Mouse (Mus musculus): ENCODE results near the gene Plxnb1. TPM values are rescaled to one million over a fixed set of nuclear protein-coding genes. Genes with fewer than 3 reads are reported as not detected.

The Plxnb1 gene
- total and polyA plus RNA-seq, 3 experiments, result under 0.01 TPM; not detected in 2

GRCm38 (mm10) chr9:109122553-109123085 lies 27.4 kb downstream of the Plxnb1 start:
- Histone ChIP-seq H3K79me2 (replicated peaks; ENCODE audit: control insufficient read depth, extremely low read depth, insufficient read depth, poor library complexity, severe bottlenecking) (no peaks in the 10 kb centered on the region), H3K27ac (ENCODE audit: insufficient read depth, low read depth) (no peak overlapping the region), H3K4me1 (ENCODE audit: control insufficient read depth in 1 of 2, insufficient read depth in 2 of 2) (peaks cover 7 to 8% of the 10 kb centered on the region in 2 experiments; a peak in 3 of 4 replicates), H3K27me3 (replicated peaks) (peaks cover 17% of the 10 kb centered on the region), H3K36me3 (replicated peaks in 1 of 2; ENCODE audit: control insufficient read depth in 1 of 2, insufficient read depth in 1 of 2, low read length in 1 of 2) (no peaks in the 10 kb centered on the region), H3K4me2 (ENCODE audit: insufficient read depth, low read depth, poor library complexity, severe bottlenecking) (no peak overlapping the region), H3K9ac (ENCODE audit: insufficient read depth, low read depth) (no peak overlapping the region), H3K4me3 (replicated peaks in 1 of 3; ENCODE audit: low read depth in 2 of 3, low read length in 2 of 3, poor library complexity in 1 of 3) (no peak overlapping the region), H3K9me3 (replicated peaks; ENCODE audit: low read length) (no peaks in the 10 kb centered on the region)
- TF ChIP-seq SIN3A (IDR thresholded peaks at IDR 0.05; ENCODE audit: low read length) (no peak), SMC3 (IDR thresholded peaks at IDR 0.05; ENCODE audit: low read depth, low read length) (peak; percentile 79), EP300 (IDR thresholded peaks at IDR 0.05; ENCODE audit: low read length) (no peak), TCF12 (IDR thresholded peaks at IDR 0.05; ENCODE audit: low read depth, low read length) (no peak), RAD21 (IDR thresholded peaks at IDR 0.05; ENCODE audit: low read depth, low read length) (peak; percentile 68), MXI1 (IDR thresholded peaks at IDR 0.05; ENCODE audit: low read depth, low read length) (no peak), USF2 (conservative IDR thresholded peaks at IDR 0.05; ENCODE audit: low read depth, low read length) (no peak), POLR2A (IDR thresholded peaks at IDR 0.05; ENCODE audit: low read depth, low read length) (no peak), ZMIZ1 (IDR thresholded peaks at IDR 0.05; ENCODE audit: low read depth, low read length) (no peak), CHD2 (IDR thresholded peaks at IDR 0.05; ENCODE audit: low read length) (no peak), ZC3H11A (IDR thresholded peaks at IDR 0.05; ENCODE audit: low read depth, low read length) (peak; percentile 33; the same call in 1 of the 2 replicates), CTCF (conservative IDR thresholded peaks at IDR 0.05 in 1 of 2, IDR thresholded peaks at IDR 0.05 in 1 of 2; ENCODE audit: low read depth in 2 of 2, low read length in 2 of 2) (peak; percentile 53 to 72), MAFK (IDR thresholded peaks at IDR 0.05; ENCODE audit: insufficient replicate concordance, low read length) (no peak)
- dilution Hi-C loops (cut with MboI; ENCODE audit: extremely low pct_ligation_motif_present, extremely low pct_unique_long_range_greater_than_20kb, low sequenced_read_pairs) (no loop called here), in situ Hi-C loops (cut with MboI; ENCODE audit: low pct_ligation_motif_present, low pct_unique_long_range_greater_than_20kb, low sequenced_read_pairs) (no loop called here)
- peak; percentile 52 for DNase-seq (ENCODE audit: extremely low read depth)

DNA sequence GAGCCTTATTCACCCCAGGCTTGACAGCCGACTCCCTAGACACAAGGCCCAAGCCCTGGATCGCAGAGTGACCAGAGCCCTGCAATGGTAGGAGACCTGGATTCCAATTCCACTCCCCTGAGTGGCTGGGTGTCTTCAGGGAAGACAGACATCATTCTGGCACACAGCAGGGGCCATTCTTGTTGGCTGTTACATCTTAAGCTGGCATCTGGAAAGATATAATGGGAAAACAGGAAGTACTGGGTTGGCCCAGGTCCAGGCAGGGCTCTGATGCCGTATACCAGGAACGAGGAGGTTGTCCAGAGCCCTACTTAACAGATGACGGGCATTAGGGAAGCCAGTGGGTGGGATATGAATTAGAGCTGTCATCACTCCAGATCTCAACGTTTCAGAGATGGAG lies 28.1 kb downstream of the Plxnb1 start:
- dilution Hi-C loops (cut with MboI; ENCODE audit: extremely low pct_ligation_motif_present, extremely low pct_unique_long_range_greater_than_20kb, low sequenced_read_pairs) (no loop called here), in situ Hi-C loops (cut with MboI; ENCODE audit: low pct_ligation_motif_present, low pct_unique_long_range_greater_than_20kb, low sequenced_read_pairs) (no loop called here)
- Histone ChIP-seq H3K36me3 (replicated peaks in 1 of 2; ENCODE audit: control insufficient read depth in 1 of 2, insufficient read depth in 1 of 2, low read length in 1 of 2) (no peaks in the 10 kb centered on the region), H3K4me2 (ENCODE audit: insufficient read depth, low read depth, poor library complexity, severe bottlenecking) (no peak overlapping the region), H3K9me3 (replicated peaks; ENCODE audit: low read length) (no peaks in the 10 kb centered on the region), H3K27ac (ENCODE audit: insufficient read depth, low read depth) (no peak overlapping the region), H3K27me3 (replicated peaks) (peaks cover 15% of the 10 kb centered on the region), H3K9ac (ENCODE audit: insufficient read depth, low read depth) (no peak overlapping the region), H3K79me2 (replicated peaks; ENCODE audit: control insufficient read depth, extremely low read depth, insufficient read depth, poor library complexity, severe bottlenecking) (no peaks in the 10 kb centered on the region), H3K4me3 (replicated peaks in 1 of 3; ENCODE audit: low read depth in 2 of 3, low read length in 2 of 3, poor library complexity in 1 of 3) (no peak overlapping the region), H3K4me1 (ENCODE audit: control insufficient read depth in 1 of 2, insufficient read depth in 2 of 2) (peaks cover 1 to 2% of the 10 kb centered on the region in 2 experiments; a peak in 3 of 4 replicates)
- TF ChIP-seq MAZ (IDR thresholded peaks at IDR 0.05; ENCODE audit: low read depth, low read length), result no peak
- no peak for TF ChIP-seq MYC (IDR thresholded peaks at IDR 0.05; ENCODE audit: low read depth, low read length)
- no peak for TF ChIP-seq USF2 (conservative IDR thresholded peaks at IDR 0.05; ENCODE audit: low read depth, low read length)
- TF ChIP-seq ZKSCAN1 (IDR thresholded peaks at IDR 0.05; ENCODE audit: borderline replicate concordance, low read depth, low read length), result no peak
- TF ChIP-seq ETS1 (conservative IDR thresholded peaks at IDR 0.05; ENCODE audit: low read depth, low read length), result no peak
- no peak for TF ChIP-seq TBP (conservative IDR thresholded peaks at IDR 0.05; ENCODE audit: low read depth, low read length)
- no peak for TF ChIP-seq PAX5 (IDR thresholded peaks at IDR 0.05; ENCODE audit: low read length)
- TF ChIP-seq ELF1 (IDR thresholded peaks at IDR 0.05; ENCODE audit: low read depth, low read length), result no peak
- no peak for TF ChIP-seq EP300 (IDR thresholded peaks at IDR 0.05; ENCODE audit: low read length)
- TF ChIP-seq RAD21 (IDR thresholded peaks at IDR 0.05; ENCODE audit: low read depth, low read length), result no peak
- DNase-seq (ENCODE audit: extremely low read depth), result no peak

Measured in CH12.LX (cell line).